In the genomic region with DNA sequence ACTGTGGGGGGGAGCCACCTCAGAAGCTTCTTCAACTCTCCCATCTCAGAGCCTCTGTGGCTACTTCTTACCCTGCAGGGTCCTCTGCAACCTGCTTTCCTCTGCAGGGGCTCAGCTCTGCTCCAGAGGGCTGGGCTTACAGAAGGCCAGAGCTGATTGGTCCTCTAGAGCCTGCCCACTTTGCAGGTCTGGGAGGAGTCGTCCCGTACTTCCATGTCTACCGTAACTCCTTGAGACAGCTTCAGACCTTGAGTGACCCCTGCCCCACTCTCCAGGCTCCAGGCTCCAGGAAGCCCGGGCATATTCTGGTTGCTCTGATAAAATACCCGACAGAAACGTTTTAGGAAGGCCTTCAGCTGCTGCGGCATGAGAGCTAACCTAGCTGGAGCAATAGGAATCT, we compare ENCODE assay signal across 9 mouse cellular contexts.
DNase-seq lines count a peak whose midpoint lies in the region; ATAC-seq lines count a peak whose summit lies in the region.
"Had no signal": no experiment of that assay in that cellular context is flagged by ENCODE, and none has a peak within 500 bp of the region (broad histone marks: within the 10 kb centered on the region; RNA-seq: fewer than 3 reads in every experiment).

No protein-coding gene starts in this region.

- H3K27ac ChIP-seq in heart, embryonic 15.5 days: no peak overlapping the region
- H3K27ac ChIP-seq in embryonic facial prominence, embryonic 10.5 days (replicated peaks): no peak overlapping the region
- no peak overlapping the region for H3K27ac ChIP-seq in kidney, embryonic 15.5 days
- no peak overlapping the region for H3K27ac ChIP-seq in midbrain, embryonic 15.5 days

- H3K4me1 ChIP-seq in heart, embryonic 15.5 days (replicated peaks): peaks cover 14% of the 10 kb centered on the region; the same call in 1 of the 2 replicates
- H3K4me1 ChIP-seq in embryonic facial prominence, embryonic 10.5 days: peaks cover 24% of the 10 kb centered on the region
- H3K4me1 ChIP-seq in kidney, embryonic 15.5 days: peaks cover 25% of the 10 kb centered on the region
- H3K4me1 ChIP-seq in midbrain, embryonic 15.5 days: peaks cover 14% of the 10 kb centered on the region

- 5% methylated on average over 7 of the region's 7 CpGs for WGBS in heart, embryonic 15.5 days
- WGBS in embryonic facial prominence, embryonic 10.5 days: 16% methylated on average over 7 of the region's 7 CpGs
- WGBS in kidney, embryonic 15.5 days: 12% methylated on average over 7 of the region's 7 CpGs
- WGBS in midbrain, embryonic 15.5 days: 14% methylated on average over 7 of the region's 7 CpGs

- DNase-seq in heart, adult 8-10 months (ENCODE audit: low spot score): no peak
- peak; percentile 54 for DNase-seq in embryonic facial prominence, embryonic 10.5 days (ENCODE audit: low spot score)
- DNase-seq in layer of hippocampus, postnatal 14 days (ENCODE audit: low spot score in 2 of 2): no peak
- DNase-seq in left cerebral cortex, adult 9 months (ENCODE audit: low spot score in 2 of 2): no peak
- DNase-seq: right cerebral cortex, postnatal 25 days had no signal

- H3K4me2 ChIP-seq in heart, embryonic 15.5 days: peak overlapping the region; percentile 48
- H3K4me2 ChIP-seq in kidney, embryonic 15.5 days: peak overlapping the region; percentile 49
- peak overlapping the region; percentile 6 for H3K4me2 ChIP-seq in midbrain, embryonic 15.5 days

- H3K9ac ChIP-seq in heart, embryonic 15.5 days: no peak overlapping the region
- H3K9ac ChIP-seq in kidney, embryonic 15.5 days: no peak overlapping the region
- no peak overlapping the region for H3K9ac ChIP-seq in midbrain, embryonic 15.5 days

- H3K27me3 ChIP-seq in heart, embryonic 15.5 days: peaks cover 11% of the 10 kb centered on the region; the same call in 1 of the 2 replicates
- no peaks in the 10 kb centered on the region for H3K27me3 ChIP-seq in embryonic facial prominence, embryonic 10.5 days (replicated peaks; ENCODE audit: low read depth, poor library complexity, severe bottlenecking)
- H3K27me3 ChIP-seq in kidney, embryonic 15.5 days: no peaks in the 10 kb centered on the region
- no peaks in the 10 kb centered on the region for H3K27me3 ChIP-seq in midbrain, embryonic 15.5 days (replicated peaks)

- peak overlapping the region; percentile 12; the same call in 1 of the 2 replicates for H3K4me3 ChIP-seq in heart, embryonic 15.5 days
- H3K4me3 ChIP-seq in embryonic facial prominence, embryonic 10.5 days: peak overlapping the region; percentile 31; the same call in 1 of the 2 replicates
- H3K4me3 ChIP-seq in kidney, embryonic 15.5 days (replicated peaks): peak overlapping the region; percentile 17; the same call in 1 of the 2 replicates
- no peak overlapping the region for H3K4me3 ChIP-seq in midbrain, embryonic 15.5 days

- ATAC-seq in heart, embryonic 15.5 days (replicated peaks; ENCODE audit: insufficient number of reproducible peaks, insufficient read depth, low FRiP score, low read depth): 0 out of 2 replicates have a peak, but pooled peaks have one; percentile 47
- ATAC-seq in kidney, embryonic 15.5 days (replicated peaks; ENCODE audit: low FRiP score): peak; percentile 77
- peak; percentile 16; the same call in 1 of the 2 replicates for ATAC-seq in midbrain, embryonic 15.5 days (replicated peaks)
- no peak for ATAC-seq in megakaryocyte, adult 5-6 weeks (ENCODE audit: poor library complexity, severe bottlenecking)

- H3K36me3 ChIP-seq in heart, embryonic 15.5 days: no peaks in the 10 kb centered on the region
- H3K36me3 ChIP-seq in embryonic facial prominence, embryonic 10.5 days (replicated peaks): no peaks in the 10 kb centered on the region
- H3K36me3 ChIP-seq in kidney, embryonic 15.5 days: no peaks in the 10 kb centered on the region
- H3K36me3 ChIP-seq in midbrain, embryonic 15.5 days (replicated peaks): no peaks in the 10 kb centered on the region

- no peaks in the 10 kb centered on the region for H3K9me3 ChIP-seq in heart, embryonic 15.5 days (replicated peaks)
- H3K9me3 ChIP-seq in embryonic facial prominence, embryonic 10.5 days: no peaks in the 10 kb centered on the region
- H3K9me3 ChIP-seq in kidney, embryonic 15.5 days (replicated peaks): no peaks in the 10 kb centered on the region
- no peaks in the 10 kb centered on the region for H3K9me3 ChIP-seq in midbrain, embryonic 15.5 days
